Mouse (Mus musculus) testis, adult 2 months (tissue): Measurements from ENCODE around the gene Gale.

ENCODE experiments used
- CTCF ChIP-seq: fragments of 200-500 bp; IDR thresholded peaks from 2 replicates; pipeline ENCODE4 v1.5.1; 2012; ENCODE audit warnings: low read depth, mild to moderate bottlenecking, inconsistent platforms, low read length, moderate library complexity; ENCODE audit not compliant: control insufficient read depth, insufficient read depth, insufficient replicate concordance
- POLR2A ChIP-seq: fragments of 200-500 bp; IDR thresholded peaks from 2 replicates; pipeline ENCODE4 v1.6.1; 2012; ENCODE audit warnings: low read depth, mild to moderate bottlenecking, inconsistent platforms, low read length, moderate library complexity; ENCODE audit not compliant: control insufficient read depth

GRCm38 (mm10) chr4:135929405-135929804 lies 34.1 kb upstream of the Gale start:
- TF ChIP-seq CTCF (no peak), POLR2A (no peak)
